Mouse (Mus musculus): Measurements from ENCODE around the gene Defb36. TPM values are rescaled to one million over a fixed set of nuclear protein-coding genes. Genes with fewer than 3 reads are reported as not detected.

The Defb36 gene
- total RNA-seq (2014; fragmentation: Nextera tagmentation) = not detected in 2 replicates
- total RNA-seq (2017) = not detected in 2 replicates
- not detected in 2 replicates for polyA plus RNA-seq (2012)

DNA sequence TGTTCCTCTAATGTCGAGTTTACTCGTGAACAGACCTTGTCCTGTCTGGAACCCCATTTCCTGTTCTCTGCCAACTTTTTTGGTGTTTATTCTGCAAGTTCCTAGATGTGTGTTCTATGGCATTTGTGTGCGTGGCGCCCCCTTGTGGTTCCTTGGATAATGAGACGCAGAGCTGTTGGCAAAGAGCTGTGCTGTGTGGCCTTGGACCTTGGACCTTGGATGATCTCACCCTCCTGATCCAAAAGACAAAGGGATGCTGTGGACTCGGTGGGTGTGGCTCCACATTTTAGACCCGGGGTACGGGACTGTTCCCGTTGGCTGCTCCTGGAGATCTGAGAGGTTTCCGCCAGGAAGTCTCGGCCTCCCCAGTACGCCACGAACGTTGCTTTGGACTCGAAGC, at the start of gene Defb36:
Defb36 (plus strand) TSS at position 271 of the 400 bp plus-strand sequence.
- H3K27me3 ChIP-seq (ENCODE audit: insufficient read depth, low read length) = no peaks in the 10 kb centered on the region; the same call in 1 of the 2 replicates
- DNase-seq (ENCODE audit: low spot score) (no peak), ATAC-seq (ENCODE audit: extremely low read depth, insufficient number of reproducible peaks, low FRiP score, poor library complexity, severe bottlenecking) (no peak)
- H3K36me3 ChIP-seq (replicated peaks) = no peaks in the 10 kb centered on the region
- no peak for TF ChIP-seq TAL1 (conservative IDR thresholded peaks at IDR 0.05; ENCODE audit: low read depth, low read length)
- no peak for TF ChIP-seq GATA2 (IDR thresholded peaks at IDR 0.05; ENCODE audit: borderline replicate concordance, low read depth, low read length)
- TF ChIP-seq CTCF (IDR thresholded peaks at IDR 0.05; ENCODE audit: low read depth, low read length) = 0 out of 2 replicates have a peak, but pooled peaks have one; percentile 8
- H3K4me1 ChIP-seq (ENCODE audit: insufficient read depth, low read depth, low read length) = no peaks in the 10 kb centered on the region
- H3K4me3 ChIP-seq (ENCODE audit: low read depth, low read length) = no peak within 1 kb of the TSS
- H3K9me3 ChIP-seq (replicated peaks) = peaks cover 9% of the 10 kb centered on the region

DNA sequence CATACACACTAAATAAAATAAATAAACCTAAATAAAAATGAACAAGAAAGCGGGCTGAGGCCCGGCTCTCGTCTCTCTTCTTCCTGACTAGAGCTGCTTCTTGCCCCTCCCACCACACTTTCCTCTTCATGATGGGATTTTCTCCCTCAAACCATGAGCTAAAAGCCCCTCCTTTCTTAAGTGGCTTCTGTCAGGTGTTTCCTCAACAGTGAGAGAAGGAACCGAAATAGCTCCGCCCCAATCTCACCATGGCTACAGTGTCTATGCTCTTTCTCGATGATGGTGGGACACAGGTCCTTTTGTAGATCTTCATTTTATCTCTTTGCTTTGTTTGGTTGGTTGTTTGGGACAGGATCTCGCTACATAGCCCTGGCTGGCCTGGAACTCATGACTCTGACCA, 47.5 kb upstream of the Defb36 start:
- H3K4me3 ChIP-seq (ENCODE audit: low read depth, low read length) = no peak overlapping the region
- H3K4me1 ChIP-seq (ENCODE audit: insufficient read depth, low read depth, low read length) = no peaks in the 10 kb centered on the region
- H3K27me3 ChIP-seq (ENCODE audit: insufficient read depth, low read length) = peaks cover 8% of the 10 kb centered on the region
- DNase-seq (ENCODE audit: low spot score) (no peak), ATAC-seq (ENCODE audit: extremely low read depth, insufficient number of reproducible peaks, low FRiP score, poor library complexity, severe bottlenecking) (no peak)
- no peak for TF ChIP-seq TAL1 (conservative IDR thresholded peaks at IDR 0.05; ENCODE audit: low read depth, low read length)
- TF ChIP-seq POLR2AphosphoS5 (IDR thresholded peaks at IDR 0.05; ENCODE audit: insufficient replicate concordance, low read depth, low read length) = no peak
- TF ChIP-seq CTCF (IDR thresholded peaks at IDR 0.05; ENCODE audit: low read depth, low read length) = no peak
- no peak for TF ChIP-seq GATA2 (IDR thresholded peaks at IDR 0.05; ENCODE audit: borderline replicate concordance, low read depth, low read length)
- no peak for TF ChIP-seq GATA1 (IDR thresholded peaks at IDR 0.05; ENCODE audit: borderline replicate concordance, low read length)
- no peaks in the 10 kb centered on the region for H3K9me3 ChIP-seq (replicated peaks)
- no peaks in the 10 kb centered on the region for H3K36me3 ChIP-seq (replicated peaks)

DNA sequence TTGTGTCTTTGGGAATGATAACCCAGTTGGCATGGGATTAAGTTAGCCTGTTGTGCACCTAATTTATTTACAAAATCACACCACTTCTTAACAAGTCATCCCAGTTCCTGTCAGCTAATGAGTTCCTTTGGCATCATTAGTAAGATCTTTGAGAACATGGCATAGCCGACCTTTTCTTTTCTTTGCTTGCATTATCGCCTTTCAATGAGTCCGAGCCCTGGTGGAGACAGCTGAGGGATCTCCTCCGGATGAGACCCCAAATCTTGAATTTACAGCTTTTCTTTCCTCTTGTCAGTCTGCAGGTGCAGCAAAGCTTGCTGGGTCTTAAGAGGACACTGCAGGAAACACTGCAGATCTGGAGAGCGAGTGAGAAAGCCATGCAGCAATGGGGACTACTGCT, 35.1 kb upstream of the Defb36 start, which contains the start of gene Gm17416:
Gm17416 (plus strand) TSS at position 301 of the 400 bp plus-strand sequence.
- H3K27me3 ChIP-seq (ENCODE audit: insufficient read depth, low read length) = no peaks in the 10 kb centered on the region; the same call in 1 of the 2 replicates
- no peaks in the 10 kb centered on the region for H3K36me3 ChIP-seq (replicated peaks)
- no peak within 1 kb of the TSS for H3K4me3 ChIP-seq (ENCODE audit: low read depth, low read length)
- H3K9me3 ChIP-seq (replicated peaks) = no peaks in the 10 kb centered on the region
- DNase-seq (ENCODE audit: low spot score) = no peak
- ATAC-seq (ENCODE audit: extremely low read depth, insufficient number of reproducible peaks, low FRiP score, poor library complexity, severe bottlenecking) = no peak
- H3K4me1 ChIP-seq (ENCODE audit: insufficient read depth, low read depth, low read length) = no peaks in the 10 kb centered on the region
- no peak for TF ChIP-seq TAL1 (conservative IDR thresholded peaks at IDR 0.05; ENCODE audit: low read depth, low read length)
- no peak for TF ChIP-seq GATA2 (IDR thresholded peaks at IDR 0.05; ENCODE audit: borderline replicate concordance, low read depth, low read length)
- TF ChIP-seq CTCF (IDR thresholded peaks at IDR 0.05; ENCODE audit: low read depth, low read length) = no peak
- TF ChIP-seq GATA1 (IDR thresholded peaks at IDR 0.05; ENCODE audit: borderline replicate concordance, low read length) = no peak

DNA sequence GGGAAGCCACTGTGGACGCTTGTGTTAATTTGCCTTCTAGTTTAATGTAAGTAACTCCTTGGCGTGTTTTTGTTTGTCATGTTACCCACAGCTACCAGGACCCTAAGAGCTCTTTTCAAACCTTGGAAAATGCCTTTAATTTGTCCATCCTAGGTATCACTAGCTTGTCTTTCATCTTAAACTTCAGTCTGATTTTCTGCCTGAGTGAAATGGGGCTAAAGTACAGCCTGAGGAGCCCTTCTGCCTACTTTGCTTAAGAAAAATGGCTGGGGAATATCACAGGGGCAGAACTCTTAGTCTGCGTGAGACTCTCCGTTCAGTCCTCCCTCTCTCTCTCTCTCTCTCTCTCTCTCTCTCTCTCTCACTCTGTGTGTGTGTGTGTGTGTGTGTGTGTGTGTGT, 34.2 kb upstream of the Defb36 start:
- no peaks in the 10 kb centered on the region for H3K9me3 ChIP-seq (replicated peaks)
- H3K4me1 ChIP-seq (ENCODE audit: insufficient read depth, low read depth, low read length) = no peaks in the 10 kb centered on the region
- ATAC-seq (ENCODE audit: extremely low read depth, insufficient number of reproducible peaks, low FRiP score, poor library complexity, severe bottlenecking) (no peak), DNase-seq (ENCODE audit: low spot score) (no peak)
- TF ChIP-seq CTCF (IDR thresholded peaks at IDR 0.05; ENCODE audit: low read depth, low read length) (no peak), POLR2AphosphoS5 (IDR thresholded peaks at IDR 0.05; ENCODE audit: insufficient replicate concordance, low read depth, low read length) (no peak), TAL1 (conservative IDR thresholded peaks at IDR 0.05; ENCODE audit: low read depth, low read length) (no peak), GATA2 (IDR thresholded peaks at IDR 0.05; ENCODE audit: borderline replicate concordance, low read depth, low read length) (no peak), GATA1 (IDR thresholded peaks at IDR 0.05; ENCODE audit: borderline replicate concordance, low read length) (no peak)
- no peak overlapping the region for H3K4me3 ChIP-seq (ENCODE audit: low read depth, low read length)
- no peaks in the 10 kb centered on the region for H3K36me3 ChIP-seq (replicated peaks)
- no peaks in the 10 kb centered on the region; the same call in 1 of the 2 replicates for H3K27me3 ChIP-seq (ENCODE audit: insufficient read depth, low read length)

DNA sequence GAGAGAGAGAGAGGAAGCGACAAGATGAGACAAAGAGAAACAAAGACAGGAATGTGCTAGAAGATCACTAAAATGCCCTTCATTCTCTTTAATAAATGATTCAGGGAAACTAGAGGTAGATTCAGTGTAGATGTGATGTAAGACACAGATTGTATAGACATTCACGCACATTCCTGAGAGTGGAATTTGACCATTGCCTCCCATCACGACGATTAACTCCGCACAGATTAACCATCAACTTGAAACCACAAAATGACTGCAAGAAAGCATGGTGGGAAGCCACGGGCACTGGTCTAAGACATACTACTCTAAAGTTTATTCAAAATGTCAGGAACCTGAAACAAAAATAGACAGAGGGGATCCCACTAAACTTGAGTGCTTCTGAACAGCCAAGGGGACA, 33.8 kb upstream of the Defb36 start:
- TF ChIP-seq POLR2AphosphoS5 (IDR thresholded peaks at IDR 0.05; ENCODE audit: insufficient replicate concordance, low read depth, low read length) (no peak), CTCF (IDR thresholded peaks at IDR 0.05; ENCODE audit: low read depth, low read length) (no peak), TAL1 (conservative IDR thresholded peaks at IDR 0.05; ENCODE audit: low read depth, low read length) (no peak), GATA1 (IDR thresholded peaks at IDR 0.05; ENCODE audit: borderline replicate concordance, low read length) (no peak), GATA2 (IDR thresholded peaks at IDR 0.05; ENCODE audit: borderline replicate concordance, low read depth, low read length) (no peak)
- H3K27me3 ChIP-seq (ENCODE audit: insufficient read depth, low read length) = no peaks in the 10 kb centered on the region; the same call in 1 of the 2 replicates
- no peaks in the 10 kb centered on the region for H3K4me1 ChIP-seq (ENCODE audit: insufficient read depth, low read depth, low read length)
- ATAC-seq (ENCODE audit: extremely low read depth, insufficient number of reproducible peaks, low FRiP score, poor library complexity, severe bottlenecking) (no peak), DNase-seq (ENCODE audit: low spot score) (no peak)
- no peak overlapping the region for H3K4me3 ChIP-seq (ENCODE audit: low read depth, low read length)
- no peaks in the 10 kb centered on the region for H3K36me3 ChIP-seq (replicated peaks)
- H3K9me3 ChIP-seq (replicated peaks) = no peaks in the 10 kb centered on the region

DNA sequence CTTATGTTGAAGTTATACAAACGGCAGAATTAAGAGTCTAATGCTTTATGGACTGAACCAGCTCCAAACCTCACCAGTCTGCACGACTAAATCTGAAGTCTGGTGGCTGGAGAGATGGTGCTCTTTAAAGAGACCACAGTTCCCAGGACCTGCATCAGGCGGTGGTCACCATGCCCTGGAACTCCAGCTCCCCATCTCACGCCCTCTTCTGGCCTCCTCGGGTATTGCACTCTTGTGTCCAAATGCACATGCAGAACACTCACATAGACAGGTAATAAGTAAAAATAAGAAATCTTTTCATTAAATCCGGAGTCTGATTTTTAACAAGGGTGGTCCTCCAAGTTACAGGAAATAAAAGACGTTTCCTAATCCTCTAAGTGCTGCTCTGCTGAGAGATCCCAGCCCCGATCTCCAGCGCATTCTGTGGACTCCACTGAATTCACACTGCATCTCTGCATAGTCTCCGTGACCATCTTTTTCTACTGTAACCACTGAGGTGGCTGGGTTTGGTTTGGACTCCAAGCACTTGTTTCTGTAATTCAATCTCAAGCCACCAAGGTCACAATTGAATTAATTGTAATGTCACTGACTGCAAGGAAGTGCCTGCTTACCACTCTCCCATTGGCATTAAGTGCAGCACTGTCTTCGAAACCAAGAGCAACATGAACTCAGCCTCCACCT, 31.9 kb upstream of the Defb36 start, which contains the start of gene Defb21:
Defb21 (plus strand) TSS at position 631 of the 681 bp plus-strand sequence.
- no peak for ATAC-seq (ENCODE audit: extremely low read depth, insufficient number of reproducible peaks, low FRiP score, poor library complexity, severe bottlenecking)
- Histone ChIP-seq H3K9me3 (replicated peaks) (no peaks in the 10 kb centered on the region), H3K4me3 (ENCODE audit: low read depth, low read length) (no peak within 1 kb of the TSS), H3K4me1 (ENCODE audit: insufficient read depth, low read depth, low read length) (no peaks in the 10 kb centered on the region), H3K27me3 (ENCODE audit: insufficient read depth, low read length) (no peaks in the 10 kb centered on the region; the same call in 1 of the 2 replicates), H3K36me3 (replicated peaks) (no peaks in the 10 kb centered on the region)
- peak; percentile 21; the same call in 1 of the 2 replicates for TF ChIP-seq CTCF (IDR thresholded peaks at IDR 0.05; ENCODE audit: low read depth, low read length)
- no peak for TF ChIP-seq GATA2 (IDR thresholded peaks at IDR 0.05; ENCODE audit: borderline replicate concordance, low read depth, low read length)
- TF ChIP-seq POLR2AphosphoS5 (IDR thresholded peaks at IDR 0.05; ENCODE audit: insufficient replicate concordance, low read depth, low read length) = no peak
- TF ChIP-seq GATA1 (IDR thresholded peaks at IDR 0.05; ENCODE audit: borderline replicate concordance, low read length) = no peak
- DNase-seq (ENCODE audit: low spot score) = no peak

Measured in G1E (cell line).